In genomic region chr19:32328089-32328828, GRCm38 (mm10) we compare ENCODE assay signal across 18 mouse cellular contexts.
DNase-seq lines count a peak whose midpoint lies in the region; ATAC-seq and TF ChIP-seq lines count a peak whose summit lies in the region.
"Had no signal": no experiment of that assay in that cellular context is flagged by ENCODE, and none has a peak within 500 bp of the region (broad histone marks: within the 10 kb centered on the region; RNA-seq: fewer than 3 reads in every experiment).

No protein-coding gene starts in this region.

- no peak overlapping the region for H3K4me3 ChIP-seq in liver, postnatal 0 days (ENCODE audit: low read depth, low read length)
- H3K4me3 ChIP-seq in liver, embryonic 12.5 days: no peak overlapping the region
- no peak overlapping the region for H3K4me3 ChIP-seq in MEL (ENCODE audit: control insufficient read depth in 1 of 2, insufficient read depth in 1 of 2, low read depth in 2 of 2, low read length in 2 of 2)
- H3K4me3 ChIP-seq: embryonic facial prominence, embryonic 10.5 days; erythroblast, embryonic 14.5 days; forebrain, embryonic 15.5 days; midbrain, embryonic 13.5 days had no signal

- no peaks in the 10 kb centered on the region for H3K27me3 ChIP-seq in liver, postnatal 0 days (ENCODE audit: insufficient read depth, low read length)
- H3K27me3 ChIP-seq in liver, embryonic 12.5 days (replicated peaks): no peaks in the 10 kb centered on the region
- no peaks in the 10 kb centered on the region for H3K27me3 ChIP-seq in MEL (ENCODE audit: control insufficient read depth in 1 of 2, insufficient read depth in 2 of 2, low read length in 2 of 2)
- H3K27me3 ChIP-seq: forebrain, embryonic 15.5 days; midbrain, embryonic 13.5 days had no signal

- no peak for TF ChIP-seq CTCF in liver, postnatal 0 days (IDR thresholded peaks at IDR 0.05; ENCODE audit: low read depth)
- TF ChIP-seq CTCF in MEL (IDR thresholded peaks at IDR 0.05 in 2 of 3, conservative IDR thresholded peaks at IDR 0.05 in 1 of 3; ENCODE audit: control insufficient read depth in 1 of 3, insufficient read depth in 1 of 3, low read depth in 2 of 3, low read length in 3 of 3, poor library complexity in 1 of 3, severe bottlenecking in 1 of 3): no peak

- H3K4me2 ChIP-seq in liver, postnatal 0 days (ENCODE audit: low read depth, low read length): no peak overlapping the region
- no peak overlapping the region for H3K4me2 ChIP-seq in liver, embryonic 12.5 days
- H3K4me2 ChIP-seq: forebrain, embryonic 15.5 days; midbrain, embryonic 13.5 days had no signal

- H3K79me2 ChIP-seq in MEL (ENCODE audit: control insufficient read depth, insufficient read depth, low read length, poor library complexity): no peaks in the 10 kb centered on the region

- peaks cover 20% of the 10 kb centered on the region for H3K4me1 ChIP-seq in liver, postnatal 0 days (ENCODE audit: insufficient read depth)
- H3K4me1 ChIP-seq in liver, embryonic 12.5 days: peaks cover 31% of the 10 kb centered on the region
- H3K4me1 ChIP-seq in MEL (ENCODE audit: control insufficient read depth in 1 of 2, insufficient read depth in 2 of 2, low read length in 2 of 2): peaks cover 0 to 14% of the 10 kb centered on the region in 2 experiments; a peak in 2 of 4 replicates
- H3K4me1 ChIP-seq: midbrain, embryonic 13.5 days had no signal

- no peaks in the 10 kb centered on the region for H3K36me3 ChIP-seq in liver, postnatal 0 days (replicated peaks; ENCODE audit: insufficient read depth, low read length)
- H3K36me3 ChIP-seq in liver, embryonic 12.5 days: no peaks in the 10 kb centered on the region
- H3K36me3 ChIP-seq in MEL (ENCODE audit: control insufficient read depth in 1 of 2, insufficient read depth in 2 of 2, low read length in 2 of 2): peaks cover 0 to 5% of the 10 kb centered on the region in 2 experiments; a peak in 2 of 4 replicates
- H3K36me3 ChIP-seq: embryonic facial prominence, embryonic 10.5 days; forebrain, embryonic 15.5 days; midbrain, embryonic 13.5 days had no signal

- peak; percentile 40 to 73 for DNase-seq in heart, adult 18-20 months
- no peak for DNase-seq in heart, postnatal 4 days
- no peak for DNase-seq in liver, postnatal 0 days
- peak; percentile 40 for DNase-seq in MEL (ENCODE audit: low read depth, low spot score)
- DNase-seq in frontal cortex, postnatal 25 days (ENCODE audit: low spot score in 2 of 2): no peak
- DNase-seq: B cell, adult 2 months; cerebellum, postnatal 14 days; lung, postnatal 10 days; right cerebral cortex, postnatal 25 days had no signal

- no peak for TF ChIP-seq RAD21 in MEL (IDR thresholded peaks at IDR 0.05; ENCODE audit: low read depth, low read length)

- H3K9me3 ChIP-seq in liver, postnatal 0 days (ENCODE audit: low read length): no peaks in the 10 kb centered on the region
- H3K9me3 ChIP-seq in liver, embryonic 12.5 days (replicated peaks): no peaks in the 10 kb centered on the region
- no peaks in the 10 kb centered on the region for H3K9me3 ChIP-seq in MEL (replicated peaks; ENCODE audit: insufficient read depth, low read length)
- H3K9me3 ChIP-seq: embryonic facial prominence, embryonic 10.5 days; forebrain, embryonic 15.5 days; midbrain, embryonic 13.5 days had no signal

- no peak for TF ChIP-seq POLR2A in MEL (IDR thresholded peaks at IDR 0.05; ENCODE audit: control insufficient read depth in 1 of 2, insufficient read depth in 1 of 2, low read depth in 1 of 2, low read length in 2 of 2, poor library complexity in 1 of 2)

- peak; percentile 25; the same call in 1 of the 2 replicates for ATAC-seq in liver, postnatal 0 days
- ATAC-seq in liver, embryonic 12.5 days: no peak
- peak; percentile 72 for ATAC-seq in megakaryocyte, adult 5-6 weeks (ENCODE audit: poor library complexity, severe bottlenecking)
- no peak for ATAC-seq in megakaryocyte-erythroid progenitor cell, adult 5-6 weeks (replicated peaks; ENCODE audit: low FRiP score, low TSS enrichment, poor library complexity, severe bottlenecking)
- ATAC-seq: activated CD4-positive, CD25-positive, alpha-beta regulatory T cell, adult 4 months; forebrain, embryonic 15.5 days; midbrain, embryonic 13.5 days had no signal

- 38% methylated on average over 2 of the region's 2 CpGs for WGBS in liver, postnatal 0 days (ENCODE audit: insufficient replicate concordance)
- 33% methylated on average over 2 of the region's 2 CpGs for WGBS in liver, embryonic 12.5 days (ENCODE audit: insufficient replicate concordance)

- TF ChIP-seq EP300 in liver, postnatal 0 days (IDR thresholded peaks at IDR 0.05; ENCODE audit: low read depth): peak; percentile 22; the same call in 1 of the 2 replicates
- TF ChIP-seq EP300 in MEL (IDR thresholded peaks at IDR 0.05; ENCODE audit: low read depth in 1 of 2, low read length in 2 of 2): no peak

- H3K9ac ChIP-seq in liver, postnatal 0 days (replicated peaks): no peak overlapping the region
- no peak overlapping the region for H3K9ac ChIP-seq in liver, embryonic 12.5 days
- no peak overlapping the region for H3K9ac ChIP-seq in MEL (ENCODE audit: control insufficient read depth, low read depth, low read length, poor library complexity, severe bottlenecking)
- H3K9ac ChIP-seq: forebrain, embryonic 15.5 days; midbrain, embryonic 13.5 days had no signal

- H3K27ac ChIP-seq in liver, postnatal 0 days (ENCODE audit: low read depth): no peak overlapping the region
- no peak overlapping the region for H3K27ac ChIP-seq in liver, embryonic 12.5 days
- no peak overlapping the region for H3K27ac ChIP-seq in MEL (ENCODE audit: control insufficient read depth, low read depth, low read length)
- H3K27ac ChIP-seq: embryonic facial prominence, embryonic 10.5 days; forebrain, embryonic 15.5 days; kidney, postnatal 0 days; midbrain, embryonic 13.5 days had no signal

TF ChIP-seq in MEL, 35 proteins besides CTCF, POLR2A, EP300 and RAD21:
- TF ChIP-seq KAT2A (conservative IDR thresholded peaks at IDR 0.05; ENCODE audit: low read depth, low read length): no peak
- TF ChIP-seq GABPA (IDR thresholded peaks at IDR 0.05; ENCODE audit: low read depth, low read length): no peak
- TF ChIP-seq TBP (IDR thresholded peaks at IDR 0.05; ENCODE audit: low read depth, low read length): no peak
- no peak for TF ChIP-seq ETS1 (IDR thresholded peaks at IDR 0.05; ENCODE audit: low read depth, low read length)
- TF ChIP-seq USF2 (IDR thresholded peaks at IDR 0.05; ENCODE audit: borderline replicate concordance in 1 of 2, insufficient read depth in 1 of 2, low read depth in 1 of 2, low read length in 2 of 2): no peak
- TF ChIP-seq ZKSCAN1 (IDR thresholded peaks at IDR 0.05; ENCODE audit: low read depth, low read length): no peak
- no peak for TF ChIP-seq TCF12 (IDR thresholded peaks at IDR 0.05; ENCODE audit: low read depth, low read length)
- no peak for TF ChIP-seq E2F4 (IDR thresholded peaks at IDR 0.05; ENCODE audit: borderline replicate concordance, low read depth, low read length)
- TF ChIP-seq MAZ (IDR thresholded peaks at IDR 0.05; ENCODE audit: low read depth, low read length): no peak
- TF ChIP-seq SMC3 (IDR thresholded peaks at IDR 0.05; ENCODE audit: low read depth, low read length): no peak
- TF ChIP-seq BHLHE40 (IDR thresholded peaks at IDR 0.05; ENCODE audit: borderline replicate concordance, low read depth, low read length): no peak
- no peak for TF ChIP-seq JUND (IDR thresholded peaks at IDR 0.05; ENCODE audit: low read depth, low read length)
- no peak for TF ChIP-seq POLR2AphosphoS2 (IDR thresholded peaks at IDR 0.05; ENCODE audit: low read length)
- TF ChIP-seq NRF1 (IDR thresholded peaks at IDR 0.05; ENCODE audit: insufficient read depth, low read depth, low read length, poor library complexity, severe bottlenecking): no peak
- no peak for TF ChIP-seq GATA1 (IDR thresholded peaks at IDR 0.05; ENCODE audit: low read depth, low read length)
- no peak for TF ChIP-seq UBTF (IDR thresholded peaks at IDR 0.05; ENCODE audit: borderline replicate concordance, insufficient read depth, low read depth, low read length)
- TF ChIP-seq ZC3H11A (IDR thresholded peaks at IDR 0.05; ENCODE audit: low read depth, low read length): no peak
- no peak for TF ChIP-seq HCFC1 (IDR thresholded peaks at IDR 0.05; ENCODE audit: low read depth, low read length)
- no peak for TF ChIP-seq ZNF384 (IDR thresholded peaks at IDR 0.05; ENCODE audit: low read depth, low read length)

Comparison
In these comparisons a context has a peak if more than half of its experiments do, and no peak if none do; other contexts are left out.
1. DNase-seq: peak in heart, adult 18-20 months (2 of 2) and MEL (single experiment); none in heart, postnatal 4 days (single experiment), liver, postnatal 0 days (single experiment) and frontal cortex, postnatal 25 days (0 of 2).
2. ATAC-seq: peak in liver, postnatal 0 days (single experiment) and megakaryocyte, adult 5-6 weeks (single experiment); none in liver, embryonic 12.5 days (single experiment) and megakaryocyte-erythroid progenitor cell, adult 5-6 weeks (single experiment).